Mouse (Mus musculus): ENCODE results near the gene Ndufs1. TPM values are rescaled to one million over a fixed set of nuclear protein-coding genes. Genes with fewer than 3 reads are reported as not detected.

Gene Ndufs1
- polyA plus RNA-seq (2021; fragmentation: Nextera tagmentation), result 119 and 150 TPM in 2 replicates
- long read RNA-seq, experiment 1, transcript Ndufs1-201 (19 exons, 2,661 nt), result major isoform, 607 of 1,082 reads
- long read RNA-seq, experiment 1, transcript Ndufs1-203 (19 exons, 2,590 nt), result minor isoform, 300 of 1,082 reads
- long read RNA-seq, experiment 1, partial matches to known transcripts, result 72 of 1,082 reads
- long read RNA-seq, experiment 1, other reads (novel, unspliced or antisense), result 101 of 1,082 reads
- long read RNA-seq, experiment 2, transcript Ndufs1-201 (19 exons, 2,661 nt), result major isoform, 112 of 211 reads
- long read RNA-seq, experiment 2, transcript Ndufs1-203 (19 exons, 2,590 nt), result minor isoform, 42 of 211 reads
- long read RNA-seq, experiment 2, partial matches to known transcripts, result 38 of 211 reads
- long read RNA-seq, experiment 2, other reads (novel, unspliced or antisense), result 15 of 211 reads

GRCm38 (mm10) chr1:63176604-63177421 is at the start of gene Ndufs1, which contains the start of gene Eef1b2:
Ndufs1 (minus strand) TSS chr1:63176833.
Eef1b2 (plus strand) TSS chr1:63176825.

DNA sequence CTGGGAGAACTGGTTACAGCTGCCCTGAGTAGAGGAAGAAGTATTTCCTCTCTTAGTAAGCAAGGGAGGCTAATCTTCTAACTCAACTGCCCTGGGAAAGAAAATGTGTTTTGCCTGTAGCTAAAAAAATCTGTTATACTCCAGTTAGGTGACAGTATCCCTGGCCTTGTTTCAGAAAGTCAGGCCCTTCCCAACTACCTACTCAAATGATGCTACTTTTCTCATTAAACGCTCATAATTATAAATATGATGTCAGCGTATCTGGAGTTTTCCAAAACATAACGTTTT is 37.6 kb upstream of the Ndufs1 start, which contains the start of gene Gpr1:
Gene Gpr1 (minus strand): TSS at position 273 of the 288 bp plus-strand sequence.

DNA sequence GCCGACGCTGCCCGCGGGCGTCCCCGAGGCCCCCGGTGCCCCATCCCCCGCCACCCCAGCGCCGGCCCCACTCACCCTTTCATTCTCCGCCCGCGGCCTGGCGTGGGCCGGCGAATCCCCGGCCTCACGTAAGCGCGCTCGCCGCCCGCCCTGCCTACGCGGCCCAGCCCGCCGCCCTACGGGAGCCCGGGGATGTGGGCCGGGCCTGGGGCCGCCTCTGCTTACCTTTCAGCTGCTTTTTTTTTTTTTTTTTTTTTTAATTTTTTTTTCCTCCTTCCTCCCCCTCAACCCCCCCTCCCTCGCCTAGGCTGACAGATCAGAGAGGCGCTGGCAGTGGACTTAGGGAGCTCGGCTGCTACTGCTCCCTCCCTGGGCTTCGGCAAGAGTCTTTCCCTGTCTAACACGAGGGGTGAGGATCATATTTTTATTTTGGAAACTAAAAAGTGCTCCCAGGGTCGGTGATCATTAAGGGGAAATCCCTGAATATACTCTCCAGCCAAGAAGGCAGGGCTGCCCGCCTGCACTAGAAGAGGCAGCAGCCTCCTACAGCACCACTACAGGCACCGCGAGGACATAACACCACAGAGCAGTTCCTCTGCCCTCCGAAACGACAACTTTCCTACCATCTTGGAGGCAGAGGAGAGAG is 62.4 kb downstream of the Ndufs1 start, which contains the start of gene Ino80d:
Gene Ino80d (minus strand): TSS at position 532 of the 646 bp plus-strand sequence.

Other genes with a start within 250 kb of the Ndufs1 start
- 4.6 and 5.8 TPM in 2 replicates for gene Ino80d, start 62.2 kb downstream of the Ndufs1 start, polyA plus RNA-seq (2021; fragmentation: Nextera tagmentation)
- 484 and 645 TPM in 2 replicates for gene Eef1b2, start within 50 bp of the Ndufs1 start, polyA plus RNA-seq (2021; fragmentation: Nextera tagmentation)
- 0.72 and 0.83 TPM in 2 replicates for gene Gpr1, start 37.7 kb upstream of the Ndufs1 start, polyA plus RNA-seq (2021; fragmentation: Nextera tagmentation)
- gene Zdbf2, start 96.4 kb upstream of the Ndufs1 start, polyA plus RNA-seq (2021; fragmentation: Nextera tagmentation), result 1.7 and 7.5 TPM in 2 replicates